Mouse (Mus musculus) stomach, postnatal 0 days (tissue): Measurements from ENCODE around the gene Hint3.

Experiments
- CTCF ChIP-seq: IDR thresholded peaks from 2 replicates; pipeline ENCODE4 v1.5.1; 2016; ENCODE audit warnings: antibody characterized with exemption, low read depth, mild to moderate bottlenecking, moderate library complexity
- EP300 ChIP-seq: optimal IDR thresholded peaks from 2 replicates; pipeline ENCODE3; 2016; ENCODE audit warnings: antibody characterized with exemption

DNA sequence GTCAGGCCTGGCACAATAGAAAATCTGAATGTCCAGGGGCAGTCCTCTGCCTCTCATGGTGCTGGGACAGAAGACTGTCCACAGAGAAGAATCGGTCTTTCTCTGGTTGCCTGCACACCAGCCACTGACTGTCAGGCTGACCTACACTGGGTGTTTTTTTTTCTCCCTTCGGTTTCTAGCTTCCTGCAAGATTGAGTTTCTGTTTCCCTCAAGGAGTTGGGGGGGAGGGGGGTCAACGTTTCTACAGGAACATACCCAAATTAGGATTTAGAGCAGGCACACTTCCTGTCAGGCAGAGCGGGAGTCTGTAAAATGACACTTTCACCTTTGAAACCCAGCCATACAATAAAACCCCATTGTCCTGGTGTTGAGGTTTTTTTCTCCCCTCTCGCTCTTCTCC, 26.2 kb upstream of the Hint3 start:
- TF ChIP-seq CTCF (no peak), EP300 (no peak)
